Mouse (Mus musculus) thymus, adult 2 months (tissue): Measurements from ENCODE around the gene Babam1.

ENCODE experiments used
- CTCF ChIP-seq: fragments of 200-500 bp; IDR thresholded peaks from 2 replicates; pipeline ENCODE4 v1.5.1; 2012; ENCODE audit warnings: mild to moderate bottlenecking, control low read depth, low read length, moderate library complexity, borderline replicate concordance; ENCODE audit not compliant: control insufficient read depth, poor library complexity, insufficient read depth; ENCODE audit errors: extremely low read depth
- POLR2A ChIP-seq: fragments of 200-500 bp; IDR thresholded peaks from 2 replicates; pipeline ENCODE4 v1.6.1; 2012; ENCODE audit warnings: mild to moderate bottlenecking, low read length, control low read depth, moderate library complexity; ENCODE audit not compliant: control insufficient read depth, poor library complexity, insufficient read depth; ENCODE audit errors: extremely low read depth

GRCm38 (mm10) chr8:71437041-71437440, 40.4 kb downstream of the Babam1 start:
- TF ChIP-seq CTCF (no peak), POLR2A (no peak)
